Mouse (Mus musculus) ES-Bruce4 (cell line): ENCODE data around the gene Soat1.

Experiments
- CTCF ChIP-seq: IDR thresholded peaks from one replicate; pipeline ENCODE4 v1.8.1; 2011; ENCODE audit warnings: low read depth, low read length
- POLR2A ChIP-seq: IDR thresholded peaks from one replicate; pipeline ENCODE4 v1.8.1; 2011; ENCODE audit warnings: low read length; ENCODE audit not compliant: insufficient read depth

- TF ChIP-seq POLR2A (no peak), CTCF (no peak)
Observed at GRCm38 (mm10) chr1:156454384-156454783, 19.7 kb downstream of the Soat1 start.
